Mouse (Mus musculus) heart, embryonic 14.5 days (tissue): Measurements from ENCODE around the gene Gm12569. TPM values are rescaled to one million over a fixed set of nuclear protein-coding genes. Genes with fewer than 3 reads are reported as not detected.

ENCODE experiments used
- ATAC-seq: fragments of 200-750 bp; cut with Nextera tagmentation; 2 replicates; pipeline ENCODE4 v1.8.0; 2017; ENCODE audit warnings: low read depth, moderate TSS enrichment; ENCODE audit not compliant: insufficient number of reproducible peaks, insufficient read depth, low FRiP score
- H3K27ac ChIP-seq, 2 experiments: fragments of 200-500 bp in 1 of 2; fragments of 300-500 bp in 1 of 2; sonication (generic) in 1 of 2; replicated peaks in 1 of 2; 2 replicates each; pipeline ENCODE4 v1.5.1; 2012 to 2014; ENCODE audit warnings: low read depth in 2 of 2, low read length in 2 of 2, control low read depth in 1 of 2, mild to moderate bottlenecking in 1 of 2, mixed read lengths in 1 of 2; ENCODE audit not compliant: control insufficient read depth in 1 of 2, insufficient read depth in 1 of 2
- H3K27me3 ChIP-seq: fragments of 300-500 bp; sonication (generic); 2 replicates; pipeline ENCODE4 v1.6.1; 2014; ENCODE audit warnings: mild to moderate bottlenecking, low read length, control low read depth; ENCODE audit not compliant: control insufficient read depth, insufficient read depth
- H3K36me3 ChIP-seq: fragments of 300-500 bp; sonication (generic); 2 replicates; pipeline ENCODE4 v1.6.1; 2014; ENCODE audit warnings: mild to moderate bottlenecking, control low read depth, low read length, mixed read lengths; ENCODE audit not compliant: control insufficient read depth, insufficient read depth
- H3K4me1 ChIP-seq, 2 experiments: fragments of 200-500 bp in 1 of 2; fragments of 300-500 bp in 1 of 2; sonication (generic) in 1 of 2; 2 replicates each; pipeline ENCODE4 v1.6.1; 2012 to 2014; ENCODE audit warnings: low read length in 2 of 2, control low read depth in 1 of 2, mixed read lengths in 1 of 2; ENCODE audit not compliant: control insufficient read depth in 2 of 2, insufficient read depth in 2 of 2
- H3K4me2 ChIP-seq: fragments of 300-500 bp; sonication (generic); 2 replicates; pipeline ENCODE4 v1.6.1; 2014; ENCODE audit warnings: mild to moderate bottlenecking, low read length
- H3K4me3 ChIP-seq, 2 experiments: fragments of 200-500 bp in 1 of 2; fragments of 300-500 bp in 1 of 2; sonication (generic) in 1 of 2; 2 replicates each; pipeline ENCODE4 v1.5.1; 2012 to 2014; ENCODE audit warnings: low read length in 2 of 2, mild to moderate bottlenecking in 2 of 2, control low read depth in 1 of 2, low read depth in 1 of 2, moderate library complexity in 1 of 2; ENCODE audit not compliant: control insufficient read depth in 1 of 2, insufficient read depth in 1 of 2
- H3K9ac ChIP-seq: fragments of 300-500 bp; sonication (generic); 2 replicates; pipeline ENCODE4 v1.6.1; 2014; ENCODE audit warnings: mild to moderate bottlenecking, low read length
- H3K9me3 ChIP-seq: fragments of 300-500 bp; sonication (generic); 2 replicates; pipeline ENCODE4 v1.6.1; 2016; ENCODE audit warnings: low read length, control low read depth; ENCODE audit not compliant: control insufficient read depth
- WGBS: fragments of 180-500 bp; shearing (Covaris S2); extraction: QIAGEN DNeasy Blood & Tissue Kit; methylation state at CpG from one replicate; pipeline ENCODE4 v1.1.7; 2014; 5-methylcytosine and 5-hydroxymethylcytosine counted together
- polyA plus RNA-seq: library from polyadenylated mRNA; unstranded; fragments of >200 nt; fragmentation: Nextera tagmentation; extraction: Ambion mirVana; gene quantifications from 2 replicates; pipeline ENCODE4 v1.2.1, GENCODE M21; 2014

The Gm12569 gene
- not detected in 2 replicates for polyA plus RNA-seq

- Histone ChIP-seq H3K4me1 (no peaks in the 10 kb centered on the region), H3K9ac (no peak within 1 kb of the TSS), H3K36me3 (no peaks in the 10 kb centered on the region), H3K4me2 (no peak within 1 kb of the TSS), H3K4me3 (no peak within 1 kb of the TSS), H3K27ac (no peak within 1 kb of the TSS), H3K27me3 (no peaks in the 10 kb centered on the region), H3K9me3 (no peaks in the 10 kb centered on the region)
- 88% methylated on average over 11 of the region's 11 CpGs for WGBS
- ATAC-seq = no peak
These were observed at the start of gene Gm12569 for GRCm38 (mm10) chr11:51220308-51220707. Gene Gm12569 (plus strand): TSS chr11:51220473.

- no peak overlapping the region for H3K4me3 ChIP-seq
- no peaks in the 10 kb centered on the region for H3K36me3 ChIP-seq
- no peak overlapping the region for H3K9ac ChIP-seq
- no peak overlapping the region for H3K4me2 ChIP-seq
- WGBS = 83% methylated on average over 5 of the region's 5 CpGs
- no peaks in the 10 kb centered on the region for H3K9me3 ChIP-seq
- ATAC-seq = no peak
- no peaks in the 10 kb centered on the region for H3K4me1 ChIP-seq
- H3K27ac ChIP-seq = no peak overlapping the region
- no peaks in the 10 kb centered on the region for H3K27me3 ChIP-seq
These were observed 17.5 kb upstream of the Gm12569 start for GRCm38 (mm10) chr11:51202726-51203125.

- H3K27ac ChIP-seq = no peak overlapping the region
- H3K9ac ChIP-seq = no peak overlapping the region
- WGBS = 48% methylated on average over 3 of the region's 3 CpGs
- H3K36me3 ChIP-seq = no peaks in the 10 kb centered on the region
- no peak overlapping the region for H3K4me2 ChIP-seq
- no peak for ATAC-seq
- H3K27me3 ChIP-seq = no peaks in the 10 kb centered on the region
- H3K9me3 ChIP-seq = no peaks in the 10 kb centered on the region
- no peaks in the 10 kb centered on the region for H3K4me1 ChIP-seq
- no peak overlapping the region for H3K4me3 ChIP-seq
These were observed 12.5 kb upstream of the Gm12569 start for GRCm38 (mm10) chr11:51207758-51208157.

GRCm38 (mm10) chr11:51211426-51211825 lies 8.8 kb upstream of the Gm12569 start:
- Histone ChIP-seq H3K4me3 (no peak overlapping the region), H3K9ac (no peak overlapping the region), H3K4me1 (no peaks in the 10 kb centered on the region), H3K27me3 (no peaks in the 10 kb centered on the region), H3K36me3 (no peaks in the 10 kb centered on the region), H3K4me2 (no peak overlapping the region), H3K27ac (no peak overlapping the region), H3K9me3 (no peaks in the 10 kb centered on the region)
- 81% methylated on average over 5 of the region's 5 CpGs for WGBS
- no peak for ATAC-seq

- ATAC-seq = no peak
- Histone ChIP-seq H3K9me3 (no peaks in the 10 kb centered on the region), H3K4me3 (no peak overlapping the region), H3K4me1 (no peaks in the 10 kb centered on the region), H3K27ac (no peak overlapping the region), H3K4me2 (no peak overlapping the region), H3K9ac (no peak overlapping the region), H3K27me3 (no peaks in the 10 kb centered on the region), H3K36me3 (no peaks in the 10 kb centered on the region)
- 84% methylated on average over 7 of the region's 7 CpGs for WGBS
These were observed 6.3 kb upstream of the Gm12569 start for GRCm38 (mm10) chr11:51214021-51214420.

- WGBS = 70% methylated on average over 12 of the region's 12 CpGs
- no peaks in the 10 kb centered on the region for H3K36me3 ChIP-seq
- no peaks in the 10 kb centered on the region for H3K4me1 ChIP-seq
- H3K27ac ChIP-seq = no peak overlapping the region
- H3K9ac ChIP-seq = no peak overlapping the region
- no peaks in the 10 kb centered on the region for H3K9me3 ChIP-seq
- H3K27me3 ChIP-seq = no peaks in the 10 kb centered on the region
- H3K4me2 ChIP-seq = no peak overlapping the region
- H3K4me3 ChIP-seq = no peak overlapping the region
- ATAC-seq = no peak
These were observed 785 bp upstream of the Gm12569 start for GRCm38 (mm10) chr11:51219396-51219980.

GRCm38 (mm10) chr11:51227104-51227503 lies 6.8 kb downstream of the Gm12569 start:
- Histone ChIP-seq H3K9ac (no peak overlapping the region), H3K9me3 (no peaks in the 10 kb centered on the region), H3K4me1 (no peaks in the 10 kb centered on the region), H3K36me3 (no peaks in the 10 kb centered on the region), H3K27ac (no peak overlapping the region), H3K4me2 (no peak overlapping the region), H3K4me3 (no peak overlapping the region), H3K27me3 (no peaks in the 10 kb centered on the region)
- WGBS = 73% methylated on average over 4 of the region's 4 CpGs
- no peak for ATAC-seq

GRCm38 (mm10) chr11:51234626-51235025 lies 14.4 kb downstream of the Gm12569 start:
- no peaks in the 10 kb centered on the region for H3K36me3 ChIP-seq
- H3K9ac ChIP-seq = no peak overlapping the region
- WGBS = 78% methylated on average over 9 of the region's 9 CpGs
- H3K4me1 ChIP-seq = no peaks in the 10 kb centered on the region
- H3K4me3 ChIP-seq = no peak overlapping the region
- H3K9me3 ChIP-seq = no peaks in the 10 kb centered on the region
- no peak for ATAC-seq
- H3K27ac ChIP-seq = no peak overlapping the region
- H3K4me2 ChIP-seq = no peak overlapping the region
- H3K27me3 ChIP-seq = no peaks in the 10 kb centered on the region
